Mouse (Mus musculus) brain, embryonic 14.5 days (tissue): ENCODE results near the gene Trak1. TPM values are rescaled to one million over a fixed set of nuclear protein-coding genes. Genes with fewer than 3 reads are reported as not detected.

Experiments
- DNase-seq: peaks from one replicate; pipeline ENCODE4 v3.0.0-alpha.2; 2011; ENCODE audit warnings: low read depth
- CTCF ChIP-seq: fragments of 200-500 bp; IDR thresholded peaks from 2 replicates; pipeline ENCODE4 v1.5.1; 2012; ENCODE audit warnings: inconsistent platforms, mild to moderate bottlenecking, moderate library complexity, borderline replicate concordance; ENCODE audit not compliant: insufficient read depth, insufficient read length; ENCODE audit errors: extremely low read depth
- POLR2A ChIP-seq: fragments of 200-500 bp; IDR thresholded peaks from 2 replicates; pipeline ENCODE4 v1.6.1; 2012; ENCODE audit warnings: mild to moderate bottlenecking, inconsistent platforms, borderline replicate concordance; ENCODE audit not compliant: poor library complexity, insufficient read depth, insufficient read length, severe bottlenecking; ENCODE audit errors: extremely low read depth
- polyA plus RNA-seq: library from polyadenylated mRNA; depleted of rRNA; stranded (reverse); fragments of >200 nt; gene quantifications from 2 replicates; pipeline ENCODE4 v1.2.3, GENCODE M21; 2012

The Trak1 gene
- polyA plus RNA-seq, 1 experiment = 77.7 TPM

DNA sequence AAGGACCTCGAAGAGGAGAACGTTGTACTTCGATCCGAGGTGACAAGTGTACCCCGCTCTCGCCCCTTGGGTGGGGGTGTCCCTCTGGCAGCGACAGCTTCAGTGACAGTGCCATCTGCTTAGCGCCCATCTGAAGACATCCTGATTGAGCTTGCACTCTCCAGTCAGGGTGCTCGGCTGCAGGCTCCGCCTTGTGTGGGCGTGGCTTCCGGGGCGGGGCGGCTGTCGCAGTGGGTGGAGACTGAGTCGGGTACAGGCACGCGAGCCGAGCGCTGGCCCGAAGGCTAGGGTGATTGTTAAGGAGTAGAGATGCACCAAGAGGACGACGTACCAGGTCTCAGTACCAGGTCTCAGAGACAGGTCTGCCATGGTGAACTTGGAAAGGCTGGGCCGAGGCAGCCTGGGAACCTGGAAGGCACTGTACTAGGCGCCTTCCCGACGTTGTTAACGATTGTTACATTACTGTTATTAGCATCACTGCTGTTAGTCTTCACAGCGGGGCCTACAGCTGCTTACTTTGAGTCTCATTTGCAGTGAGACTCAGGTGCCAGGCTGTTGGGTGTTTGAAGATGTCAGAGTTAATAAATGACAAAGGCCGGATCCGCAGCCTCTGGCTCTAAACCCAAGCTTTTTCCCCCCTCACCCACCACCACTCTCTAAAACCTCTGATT is 146.5 kb downstream of the Trak1 start:
- no peak for TF ChIP-seq POLR2A
- TF ChIP-seq CTCF = no peak
- peak; percentile 60 for DNase-seq

DNA sequence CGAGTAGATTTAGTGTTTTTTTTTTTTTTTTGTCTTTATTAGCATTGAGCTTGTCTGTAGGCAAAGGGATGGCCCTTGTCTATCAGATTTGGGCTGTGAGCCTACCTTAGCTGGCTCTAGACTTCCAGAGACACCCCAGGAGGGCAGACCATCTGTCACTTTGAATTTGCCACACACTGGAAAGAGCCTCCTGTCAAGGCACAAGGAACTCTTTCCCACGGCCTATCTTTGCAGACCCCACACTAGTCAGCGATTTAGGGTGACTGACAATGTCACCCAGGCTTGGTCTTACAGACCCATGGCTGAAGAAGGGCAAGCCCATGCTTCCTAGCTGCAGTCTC is 147.0 kb downstream of the Trak1 start:
- peak; percentile 69 for DNase-seq
- TF ChIP-seq CTCF (no peak), POLR2A (no peak)

DNA sequence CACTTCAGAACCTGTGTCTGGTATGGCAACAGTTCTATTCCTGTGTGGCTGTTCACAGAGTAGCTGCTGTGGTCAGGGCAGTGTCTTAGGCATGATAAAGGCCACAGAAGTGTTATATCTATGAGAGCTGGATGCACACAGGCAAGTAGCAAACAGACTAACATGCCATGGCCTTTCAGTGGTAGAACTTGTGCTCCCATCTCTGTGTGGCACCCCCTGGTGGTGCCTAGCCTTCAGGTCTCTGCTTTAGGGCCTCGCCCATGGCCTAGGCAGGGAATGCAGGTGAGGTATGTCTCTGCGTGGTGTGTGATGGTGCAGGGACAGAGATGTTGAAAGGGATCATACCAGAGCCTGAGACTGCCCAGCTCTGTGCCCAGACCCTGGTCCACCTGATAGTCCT is 148.1 kb downstream of the Trak1 start:
- DNase-seq = no peak
- no peak for TF ChIP-seq POLR2A
- TF ChIP-seq CTCF = peak; percentile 43; the same call in 1 of the 2 replicates

DNA sequence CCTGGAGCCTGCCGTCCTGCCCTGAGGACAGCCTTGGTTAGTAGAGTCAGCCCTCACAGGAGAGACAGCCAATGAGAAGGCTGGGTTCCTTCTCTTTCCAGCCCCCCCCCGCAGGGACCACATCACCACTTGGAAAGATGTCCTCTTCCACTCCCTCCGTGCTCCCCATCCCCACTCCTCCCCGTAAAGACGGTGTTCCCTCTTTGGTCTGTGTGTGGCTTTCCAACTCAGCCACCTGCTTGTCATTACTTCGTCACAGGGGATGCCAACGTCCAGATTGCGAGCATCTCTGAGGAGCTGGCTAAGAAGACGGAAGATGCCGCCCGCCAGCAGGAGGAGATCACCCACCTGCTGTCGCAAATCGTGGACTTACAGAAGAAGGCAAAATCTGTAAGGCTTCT is 149.1 kb downstream of the Trak1 start:
- no peak for TF ChIP-seq POLR2A
- no peak for TF ChIP-seq CTCF
- peak; percentile 80 for DNase-seq

DNA sequence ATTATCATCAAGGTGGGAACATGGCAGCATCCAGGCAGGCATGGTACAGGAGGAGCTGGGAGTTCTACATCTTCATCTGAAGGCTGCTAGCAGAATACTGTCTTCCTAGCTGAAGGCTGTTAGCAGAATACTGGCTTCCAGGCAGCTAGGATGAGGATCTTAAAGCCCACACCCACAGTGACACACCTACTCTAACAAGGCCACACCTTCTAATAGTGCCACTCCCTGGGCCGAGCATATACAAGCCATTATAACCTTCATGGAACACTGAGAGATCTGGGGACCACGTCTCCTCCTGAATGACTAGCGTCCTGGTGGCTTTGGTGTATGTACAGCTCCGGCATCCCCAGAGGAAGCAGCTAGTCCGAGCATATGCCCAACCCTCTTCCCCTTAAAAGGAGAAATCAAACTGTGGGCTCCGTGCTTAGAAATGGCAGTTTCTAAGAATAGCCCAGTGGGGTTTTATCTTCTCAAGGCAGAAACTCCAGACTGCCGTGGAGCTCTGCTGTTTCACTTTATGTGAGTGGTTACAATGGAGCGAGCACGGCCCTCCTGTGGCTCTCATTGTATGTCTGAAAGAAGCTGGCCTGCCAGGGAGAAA is 155.1 kb downstream of the Trak1 start:
- peak; percentile 40 for DNase-seq

DNA sequence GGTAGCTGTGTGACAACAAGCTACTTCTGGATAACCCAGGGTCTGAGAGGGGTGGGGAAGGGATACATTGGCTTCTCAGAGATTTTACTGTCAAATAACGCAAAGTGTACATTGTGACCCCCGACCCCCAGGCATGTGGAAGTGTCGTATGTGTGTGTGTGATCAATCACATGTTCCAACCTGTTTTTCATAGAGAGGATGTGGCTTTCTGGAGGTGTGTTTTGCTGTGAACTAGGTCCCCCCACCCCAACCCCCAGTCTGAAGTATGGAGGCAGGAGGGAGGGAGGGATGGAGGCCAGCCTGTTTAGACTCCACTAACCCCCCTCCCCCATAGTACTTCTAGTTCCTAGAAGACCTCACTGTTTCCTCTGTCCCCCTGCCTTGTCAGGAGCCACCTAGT is 157.6 kb downstream of the Trak1 start:
- no peak for TF ChIP-seq CTCF
- no peak for TF ChIP-seq POLR2A
- DNase-seq = no peak

DNA sequence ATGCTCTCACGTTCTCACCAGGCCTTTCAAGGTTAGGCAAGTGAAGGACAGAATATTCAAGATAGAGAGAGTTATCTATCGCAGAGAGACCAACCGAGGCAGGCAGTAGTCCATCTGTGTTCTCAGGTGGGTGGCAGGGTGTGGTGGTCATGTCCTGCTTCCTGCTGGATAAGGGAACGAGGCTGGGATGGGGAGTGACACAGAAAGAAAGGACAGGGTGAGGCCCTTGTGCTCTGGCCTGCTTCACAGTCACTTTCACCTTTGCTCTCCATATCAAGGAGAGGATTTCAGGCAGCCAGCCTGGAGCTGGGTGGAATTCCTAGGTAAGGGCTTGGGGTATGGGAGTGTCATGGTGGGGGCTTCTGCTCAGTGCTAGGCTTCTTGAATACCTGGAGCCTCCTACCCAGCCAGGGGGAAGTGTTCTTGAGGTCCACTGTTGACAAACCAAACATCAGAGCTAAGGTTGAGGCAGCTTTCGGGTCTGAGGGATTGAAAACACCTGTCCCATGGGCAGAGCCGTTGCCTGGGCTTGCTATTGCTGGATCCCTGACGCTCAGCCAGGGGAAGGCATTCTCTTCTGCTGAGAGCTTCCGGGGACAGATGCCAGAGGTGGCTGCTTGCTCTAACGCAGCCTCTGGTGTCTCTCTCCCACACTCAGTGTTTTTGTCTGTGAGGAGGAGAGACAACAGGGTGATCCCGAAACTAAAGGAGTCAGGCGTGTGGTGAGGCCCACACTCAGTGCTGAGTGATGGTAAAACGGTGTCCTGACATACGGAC is 159.6 kb downstream of the Trak1 start:
- no peak for DNase-seq
- TF ChIP-seq CTCF = no peak
- TF ChIP-seq POLR2A = no peak

DNA sequence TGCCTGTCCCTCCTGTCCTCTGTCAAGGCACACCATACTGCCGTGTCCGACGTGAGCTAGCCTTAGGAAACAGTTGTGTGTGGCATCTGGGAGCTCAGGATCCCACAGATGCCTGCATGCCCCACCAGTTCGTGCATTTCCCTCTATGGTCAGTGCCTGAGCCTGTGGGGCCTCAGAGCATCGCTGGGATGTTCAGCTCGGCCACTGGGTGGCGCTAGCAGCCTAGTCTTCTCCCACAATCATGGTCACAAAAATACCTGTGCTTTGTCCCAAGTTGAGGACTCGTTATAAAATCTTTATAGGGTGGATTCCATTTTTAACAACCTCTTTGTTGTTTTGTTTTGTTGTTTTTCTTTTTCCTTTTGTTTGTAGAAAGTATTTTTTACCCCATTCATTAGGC is 161.2 kb downstream of the Trak1 start:
- peak; percentile 56 for DNase-seq
- no peak for TF ChIP-seq POLR2A
- peak; percentile 85 for TF ChIP-seq CTCF

DNA sequence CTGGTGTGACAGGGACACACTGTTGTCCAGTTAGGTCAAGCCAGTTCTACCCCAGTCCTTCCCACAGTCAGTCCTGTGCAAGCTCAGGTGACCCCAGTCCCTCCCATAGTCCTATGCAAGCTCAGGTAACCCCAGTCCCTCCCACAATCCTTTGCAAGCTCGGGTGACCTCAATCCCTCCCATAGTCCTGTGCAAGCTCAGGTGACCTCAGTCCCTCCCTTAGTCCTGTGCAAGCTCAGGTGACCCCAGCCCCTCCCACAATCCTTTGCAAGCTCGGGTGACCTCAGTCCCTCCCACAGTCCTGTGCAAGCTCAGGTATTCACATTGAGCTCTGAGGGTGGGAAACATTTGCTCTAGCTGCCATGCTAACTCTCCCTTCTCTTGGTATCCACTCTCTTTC is 162.6 kb downstream of the Trak1 start:
- DNase-seq = no peak
- TF ChIP-seq POLR2A (no peak), CTCF (no peak)

DNA sequence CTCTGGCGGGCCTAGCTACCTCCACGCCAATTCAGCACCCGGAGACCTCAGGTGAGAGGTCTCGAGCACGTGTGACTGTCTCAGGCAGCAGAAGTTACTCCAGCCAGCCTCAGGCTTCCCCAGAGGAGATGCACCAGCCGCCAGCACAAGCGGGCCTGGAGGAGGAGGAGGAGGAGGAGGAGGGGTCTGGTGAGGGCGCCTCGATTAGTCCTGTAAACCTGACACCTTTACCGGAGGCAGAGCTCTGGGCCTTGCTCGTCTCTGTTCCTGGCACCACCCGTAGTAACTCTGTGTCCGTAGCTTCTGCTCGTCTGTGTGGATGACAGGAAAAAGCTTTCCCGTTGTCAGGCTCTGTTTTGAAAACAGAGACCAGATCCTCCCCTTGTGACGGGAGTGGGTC is 163.2 kb downstream of the Trak1 start:
- DNase-seq = no peak
- TF ChIP-seq POLR2A = no peak
- TF ChIP-seq CTCF = no peak

DNA sequence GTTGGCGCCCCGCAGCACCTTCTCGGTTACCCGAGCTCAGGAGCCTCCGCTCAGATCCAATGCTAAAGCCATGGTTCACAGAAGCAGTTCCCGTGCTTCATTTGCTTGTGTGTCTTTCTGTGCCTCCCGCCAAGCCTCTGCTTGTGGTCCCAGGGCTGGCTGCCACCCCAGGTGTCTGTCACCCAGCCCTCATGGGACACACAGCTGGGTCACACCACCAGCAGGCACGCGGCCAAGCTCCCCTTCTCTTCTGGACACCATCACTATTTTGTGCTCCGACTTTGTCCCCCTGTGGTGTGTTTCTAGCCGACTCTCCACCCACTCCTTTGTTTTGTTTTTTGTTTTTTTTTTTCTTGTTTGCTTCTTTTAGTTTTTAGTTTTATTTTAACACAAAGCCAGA is 170.2 kb downstream of the Trak1 start:
- TF ChIP-seq CTCF (no peak), POLR2A (no peak)
- DNase-seq = peak; percentile 24

DNA sequence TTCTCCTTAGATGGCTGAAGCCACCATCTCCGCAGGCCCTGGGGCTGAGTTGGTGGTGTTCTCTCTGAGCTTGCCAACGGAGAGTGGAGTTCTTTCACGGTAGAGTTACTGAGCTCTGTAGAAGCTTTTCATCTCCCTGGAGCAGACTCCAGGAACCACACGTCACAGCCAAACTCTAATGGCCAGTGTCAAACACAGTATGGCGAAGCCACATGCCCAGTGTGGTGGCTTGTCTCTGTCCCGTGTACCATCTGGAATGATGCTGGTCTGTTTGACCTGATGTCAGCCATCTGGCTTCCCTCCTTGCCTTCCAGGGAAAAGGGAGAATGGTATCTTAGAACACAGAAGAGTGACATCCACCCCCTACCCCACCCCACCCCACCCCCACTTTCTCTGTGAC is 172.4 kb downstream of the Trak1 start:
- TF ChIP-seq POLR2A (no peak), CTCF (no peak)
- DNase-seq = peak; percentile 27

DNA sequence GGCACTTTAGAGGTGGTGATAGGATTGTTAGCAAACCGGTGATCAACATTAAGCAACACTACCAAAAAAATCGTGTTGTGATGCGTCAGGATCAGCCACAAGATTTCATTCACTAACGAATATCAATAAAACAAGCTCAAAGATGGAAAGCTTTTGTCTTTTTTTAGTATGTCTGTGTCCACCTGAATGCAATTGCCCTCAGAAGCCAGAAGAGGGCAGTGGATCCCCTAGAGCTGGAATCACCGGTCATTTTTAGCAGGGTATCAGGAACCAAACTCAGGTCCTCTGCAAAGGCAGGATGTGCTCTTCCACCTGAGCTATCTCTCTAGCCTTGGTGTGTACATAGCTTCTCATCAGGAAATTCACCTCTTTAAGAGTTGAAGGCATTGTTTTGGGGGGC is 177.5 kb downstream of the Trak1 start:
- TF ChIP-seq CTCF (peak; percentile 35; the same call in 1 of the 2 replicates), POLR2A (no peak)
- DNase-seq = no peak
